46 mouse cellular contexts compared by ENCODE assay signal in the genomic region with DNA sequence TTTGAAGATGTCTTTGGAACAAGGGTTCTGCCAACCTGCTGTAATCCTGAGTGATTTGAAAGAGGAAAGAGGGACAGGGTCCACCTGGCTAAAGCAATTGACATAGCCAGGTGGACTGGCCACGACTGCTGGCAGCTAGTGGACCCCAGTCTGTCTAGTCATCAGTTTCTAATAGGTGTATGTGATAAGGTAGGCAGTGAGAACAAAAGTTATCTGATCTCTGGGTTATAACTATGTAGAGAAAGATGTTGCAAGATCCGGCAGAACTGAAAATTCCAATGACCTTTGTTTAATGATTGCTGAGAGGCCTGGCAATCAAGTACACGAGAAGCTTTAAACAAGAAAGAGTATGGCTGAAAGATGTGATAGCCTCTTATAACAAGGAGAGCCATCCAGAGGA. TPM values are rescaled to one million over a fixed set of nuclear protein-coding genes. Genes with fewer than 3 reads are reported as not detected.
"Had no signal": no experiment of that assay in that cellular context is flagged by ENCODE, and none has a peak within 500 bp of the region (broad histone marks: within the 10 kb centered on the region; RNA-seq: fewer than 3 reads in every experiment).

No protein-coding gene starts in this region.

- ATAC-seq: liver, embryonic 12.5 days; liver, postnatal 0 days; lung, postnatal 0 days; midbrain, embryonic 13.5 days; midbrain, embryonic 15.5 days; midbrain, embryonic 16.5 days had no signal

- H3K9ac ChIP-seq: limb, embryonic 12.5 days; limb, embryonic 13.5 days; limb, embryonic 15.5 days; liver, embryonic 12.5 days; liver, embryonic 13.5 days; liver, embryonic 14.5 days; liver, embryonic 15.5 days; liver, postnatal 0 days; lung, embryonic 14.5 days; lung, embryonic 15.5 days; midbrain, embryonic 12.5 days; midbrain, embryonic 13.5 days; midbrain, embryonic 15.5 days; neural tube, embryonic 12.5 days had no signal

- H3K9me3 ChIP-seq: limb, embryonic 10.5 days; limb, embryonic 12.5 days; limb, embryonic 13.5 days; limb, embryonic 15.5 days; liver, embryonic 12.5 days; liver, embryonic 13.5 days; liver, embryonic 15.5 days; lung, embryonic 15.5 days; megakaryocyte, embryonic 14.5 days; midbrain, embryonic 10.5 days; midbrain, embryonic 12.5 days; midbrain, embryonic 13.5 days; midbrain, embryonic 15.5 days; neural tube, embryonic 12.5 days had no signal

- H3K4me3 ChIP-seq: limb, embryonic 10.5 days; limb, embryonic 12.5 days; limb, embryonic 13.5 days; limb, embryonic 15.5 days; liver, embryonic 12.5 days; liver, embryonic 13.5 days; liver, embryonic 15.5 days; lung, embryonic 15.5 days; megakaryocyte, embryonic 14.5 days; midbrain, embryonic 10.5 days; midbrain, embryonic 12.5 days; midbrain, embryonic 13.5 days; midbrain, embryonic 15.5 days; myocyte; neural tube, embryonic 12.5 days had no signal

- H3K4me1 ChIP-seq: limb, embryonic 10.5 days; limb, embryonic 15.5 days; liver, embryonic 12.5 days; liver, embryonic 13.5 days; liver, embryonic 15.5 days; megakaryocyte, embryonic 14.5 days; midbrain, embryonic 10.5 days; midbrain, embryonic 12.5 days; midbrain, embryonic 13.5 days; midbrain, embryonic 15.5 days; neural tube, embryonic 12.5 days had no signal

- H3K27ac ChIP-seq: limb, embryonic 10.5 days; limb, embryonic 12.5 days; limb, embryonic 13.5 days; limb, embryonic 15.5 days; liver, embryonic 12.5 days; liver, embryonic 13.5 days; liver, embryonic 14.5 days; liver, embryonic 15.5 days; lung, embryonic 15.5 days; macrophage; midbrain, embryonic 10.5 days; midbrain, embryonic 12.5 days; midbrain, embryonic 13.5 days; midbrain, embryonic 15.5 days; neural tube, embryonic 12.5 days had no signal

- H3K4me2 ChIP-seq: limb, embryonic 12.5 days; limb, embryonic 13.5 days; limb, embryonic 15.5 days; liver, embryonic 11.5 days; liver, embryonic 12.5 days; liver, embryonic 13.5 days; liver, embryonic 15.5 days; lung, embryonic 14.5 days; lung, embryonic 15.5 days; midbrain, embryonic 11.5 days; midbrain, embryonic 12.5 days; midbrain, embryonic 13.5 days; midbrain, embryonic 15.5 days; neural tube, embryonic 12.5 days had no signal

- H3K27me3 ChIP-seq: liver, embryonic 12.5 days; liver, embryonic 13.5 days; liver, embryonic 15.5 days; midbrain, embryonic 12.5 days; midbrain, embryonic 15.5 days; neural tube, embryonic 12.5 days had no signal

- DNase-seq: left cerebral cortex, postnatal 4 days; liver, embryonic 13.5 days; liver, postnatal 0 days; lung, adult 18-20 months; lung, adult 2 months; lung, embryonic 14.5 days; lung, postnatal 10 days; lung, postnatal 14 days; lung, postnatal 36 days; lung, postnatal 4 days; midbrain, embryonic 14.5 days had no signal

- H3K36me3 ChIP-seq: limb, embryonic 10.5 days; limb, embryonic 12.5 days; limb, embryonic 13.5 days; limb, embryonic 15.5 days; liver, embryonic 12.5 days; liver, embryonic 13.5 days; liver, embryonic 15.5 days; lung, embryonic 15.5 days; midbrain, embryonic 10.5 days; midbrain, embryonic 12.5 days; midbrain, embryonic 13.5 days; midbrain, embryonic 15.5 days; neural tube, embryonic 12.5 days had no signal

RNA-seq across cellular contexts. Expression of a gene that starts 25.9 kb away (rescaled TPM):
- total RNA-seq: left cerebral cortex, adult 8-10 months; left cerebral cortex, postnatal 10 days; left cerebral cortex, postnatal 14 days; left cerebral cortex, postnatal 25 days; left cerebral cortex, postnatal 36 days; left cerebral cortex, postnatal 4 days; megakaryocyte progenitor cell, adult 5-6 weeks; megakaryocyte, adult 5-6 weeks; megakaryocyte-erythroid progenitor cell, adult 5-6 weeks; midbrain, postnatal 0 days; monocyte, adult 5-6 weeks had no signal
- polyA plus RNA-seq: limb, embryonic 10.5 days; limb, embryonic 11.5 days; limb, embryonic 12.5 days; limb, embryonic 13.5 days; limb, embryonic 14.5 days; limb, embryonic 15.5 days; liver, embryonic 11.5 days; liver, embryonic 12.5 days; liver, embryonic 13.5 days; liver, embryonic 14.5 days; liver, embryonic 15.5 days; liver, embryonic 16.5 days; liver, postnatal 0 days; lung, adult 2 months; lung, embryonic 14.5 days; lung, embryonic 15.5 days; lung, embryonic 16.5 days; lung, postnatal 0 days; macrophage; midbrain, embryonic 10.5 days; midbrain, embryonic 11.5 days; midbrain, embryonic 12.5 days; midbrain, embryonic 13.5 days; midbrain, embryonic 14.5 days; midbrain, embryonic 15.5 days; midbrain, embryonic 16.5 days; midbrain, postnatal 0 days; myocyte; neural tube, embryonic 11.5 days; neural tube, embryonic 12.5 days had no signal

RNA-seq across cellular contexts. Expression of a gene that starts 29.0 kb away (rescaled TPM):
- total RNA-seq: left cerebral cortex, adult 8-10 months; left cerebral cortex, postnatal 10 days; left cerebral cortex, postnatal 14 days; left cerebral cortex, postnatal 25 days; left cerebral cortex, postnatal 36 days; left cerebral cortex, postnatal 4 days; megakaryocyte progenitor cell, adult 5-6 weeks; megakaryocyte, adult 5-6 weeks; megakaryocyte-erythroid progenitor cell, adult 5-6 weeks; midbrain, postnatal 0 days; monocyte, adult 5-6 weeks had no signal
- polyA plus RNA-seq: limb, embryonic 10.5 days; limb, embryonic 11.5 days; limb, embryonic 12.5 days; limb, embryonic 13.5 days; limb, embryonic 14.5 days; limb, embryonic 15.5 days; liver, embryonic 11.5 days; liver, embryonic 12.5 days; liver, embryonic 13.5 days; liver, embryonic 14.5 days; liver, embryonic 15.5 days; liver, embryonic 16.5 days; liver, postnatal 0 days; lung, adult 2 months; lung, embryonic 14.5 days; lung, embryonic 15.5 days; lung, embryonic 16.5 days; lung, postnatal 0 days; macrophage; midbrain, embryonic 10.5 days; midbrain, embryonic 11.5 days; midbrain, embryonic 12.5 days; midbrain, embryonic 13.5 days; midbrain, embryonic 14.5 days; midbrain, embryonic 15.5 days; midbrain, embryonic 16.5 days; midbrain, postnatal 0 days; myocyte; neural tube, embryonic 11.5 days; neural tube, embryonic 12.5 days had no signal

RNA-seq across cellular contexts. Expression of a gene that starts 32.3 kb away (rescaled TPM):
- total RNA-seq: left cerebral cortex, adult 8-10 months; left cerebral cortex, postnatal 10 days; left cerebral cortex, postnatal 14 days; left cerebral cortex, postnatal 25 days; left cerebral cortex, postnatal 36 days; left cerebral cortex, postnatal 4 days; megakaryocyte progenitor cell, adult 5-6 weeks; megakaryocyte, adult 5-6 weeks; megakaryocyte-erythroid progenitor cell, adult 5-6 weeks; midbrain, postnatal 0 days; monocyte, adult 5-6 weeks had no signal
- polyA plus RNA-seq: limb, embryonic 10.5 days; limb, embryonic 11.5 days; limb, embryonic 12.5 days; limb, embryonic 13.5 days; limb, embryonic 14.5 days; limb, embryonic 15.5 days; liver, embryonic 11.5 days; liver, embryonic 12.5 days; liver, embryonic 13.5 days; liver, embryonic 14.5 days; liver, embryonic 15.5 days; liver, embryonic 16.5 days; liver, postnatal 0 days; lung, adult 2 months; lung, embryonic 14.5 days; lung, embryonic 15.5 days; lung, embryonic 16.5 days; lung, postnatal 0 days; macrophage; midbrain, embryonic 10.5 days; midbrain, embryonic 11.5 days; midbrain, embryonic 12.5 days; midbrain, embryonic 13.5 days; midbrain, embryonic 14.5 days; midbrain, embryonic 15.5 days; midbrain, embryonic 16.5 days; midbrain, postnatal 0 days; myocyte; neural tube, embryonic 11.5 days; neural tube, embryonic 12.5 days had no signal

RNA-seq across cellular contexts. Expression of a gene that starts 35.4 kb away (rescaled TPM):
- total RNA-seq: left cerebral cortex, adult 8-10 months; left cerebral cortex, postnatal 10 days; left cerebral cortex, postnatal 14 days; left cerebral cortex, postnatal 25 days; left cerebral cortex, postnatal 36 days; left cerebral cortex, postnatal 4 days; megakaryocyte progenitor cell, adult 5-6 weeks; megakaryocyte, adult 5-6 weeks; megakaryocyte-erythroid progenitor cell, adult 5-6 weeks; midbrain, postnatal 0 days; monocyte, adult 5-6 weeks had no signal
- polyA plus RNA-seq: limb, embryonic 10.5 days; limb, embryonic 11.5 days; limb, embryonic 12.5 days; limb, embryonic 13.5 days; limb, embryonic 14.5 days; limb, embryonic 15.5 days; liver, embryonic 11.5 days; liver, embryonic 12.5 days; liver, embryonic 13.5 days; liver, embryonic 14.5 days; liver, embryonic 15.5 days; liver, embryonic 16.5 days; liver, postnatal 0 days; lung, adult 2 months; lung, embryonic 14.5 days; lung, embryonic 15.5 days; lung, embryonic 16.5 days; lung, postnatal 0 days; macrophage; midbrain, embryonic 10.5 days; midbrain, embryonic 11.5 days; midbrain, embryonic 12.5 days; midbrain, embryonic 13.5 days; midbrain, embryonic 14.5 days; midbrain, embryonic 15.5 days; midbrain, embryonic 16.5 days; midbrain, postnatal 0 days; myocyte; neural tube, embryonic 11.5 days; neural tube, embryonic 12.5 days had no signal

RNA-seq across cellular contexts. Expression of a gene that starts 38.5 kb away (rescaled TPM):
- total RNA-seq: left cerebral cortex, postnatal 10 days; left cerebral cortex, postnatal 14 days; left cerebral cortex, postnatal 25 days; left cerebral cortex, postnatal 36 days; left cerebral cortex, postnatal 4 days; megakaryocyte progenitor cell, adult 5-6 weeks; megakaryocyte, adult 5-6 weeks; megakaryocyte-erythroid progenitor cell, adult 5-6 weeks; midbrain, postnatal 0 days; monocyte, adult 5-6 weeks had no signal
- polyA plus RNA-seq: limb, embryonic 10.5 days; limb, embryonic 11.5 days; limb, embryonic 12.5 days; limb, embryonic 13.5 days; limb, embryonic 14.5 days; limb, embryonic 15.5 days; liver, embryonic 11.5 days; liver, embryonic 12.5 days; liver, embryonic 13.5 days; liver, embryonic 14.5 days; liver, embryonic 15.5 days; liver, embryonic 16.5 days; liver, postnatal 0 days; lung, adult 2 months; lung, embryonic 14.5 days; lung, embryonic 15.5 days; lung, embryonic 16.5 days; lung, postnatal 0 days; macrophage; midbrain, embryonic 10.5 days; midbrain, embryonic 11.5 days; midbrain, embryonic 12.5 days; midbrain, embryonic 13.5 days; midbrain, embryonic 14.5 days; midbrain, embryonic 15.5 days; midbrain, embryonic 16.5 days; midbrain, postnatal 0 days; myocyte; neural tube, embryonic 11.5 days; neural tube, embryonic 12.5 days had no signal
